Mouse (Mus musculus): ENCODE measurements around the gene Sept5.
A peak's percentile ranks its signal among the peaks of the same experiment; 100 is the strongest.

Sept5 gene

DNA sequence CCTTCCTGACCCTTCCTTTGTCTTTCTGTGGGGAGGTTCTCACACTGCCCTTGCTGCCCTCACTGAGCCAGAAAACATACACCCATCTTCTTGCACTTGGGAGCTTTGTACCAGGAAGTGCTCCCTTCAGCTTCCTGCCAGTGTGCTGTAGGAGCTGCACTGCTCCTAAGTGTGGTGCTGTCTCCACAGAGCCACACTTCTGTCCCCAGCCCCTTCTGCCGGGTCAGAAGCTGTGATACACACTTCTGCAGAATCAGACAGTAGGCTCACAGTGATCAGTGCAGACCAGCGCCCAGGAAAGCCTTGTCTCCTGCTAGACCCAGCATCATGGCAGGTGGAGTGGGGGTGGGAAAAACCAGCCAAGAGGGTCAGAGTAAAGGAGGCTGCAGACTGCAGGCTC is 3.1 kb upstream of the Sept5 start:
- DNase-seq (ENCODE audit: low spot score in 2 of 2), result no peak

GRCm38 (mm10) chr16:18632059-18632458 is 2.3 kb upstream of the Sept5 start:
- peak in 1 of 2 experiments; percentile 62 for DNase-seq (ENCODE audit: low spot score in 2 of 2)

GRCm38 (mm10) chr16:18631141-18631540 is 1.4 kb upstream of the Sept5 start:
- DNase-seq (ENCODE audit: low spot score in 2 of 2), result no peak

GRCm38 (mm10) chr16:18630291-18630690 is 537 bp upstream of the Sept5 start:
- DNase-seq (ENCODE audit: low spot score in 2 of 2), result no peak

DNA sequence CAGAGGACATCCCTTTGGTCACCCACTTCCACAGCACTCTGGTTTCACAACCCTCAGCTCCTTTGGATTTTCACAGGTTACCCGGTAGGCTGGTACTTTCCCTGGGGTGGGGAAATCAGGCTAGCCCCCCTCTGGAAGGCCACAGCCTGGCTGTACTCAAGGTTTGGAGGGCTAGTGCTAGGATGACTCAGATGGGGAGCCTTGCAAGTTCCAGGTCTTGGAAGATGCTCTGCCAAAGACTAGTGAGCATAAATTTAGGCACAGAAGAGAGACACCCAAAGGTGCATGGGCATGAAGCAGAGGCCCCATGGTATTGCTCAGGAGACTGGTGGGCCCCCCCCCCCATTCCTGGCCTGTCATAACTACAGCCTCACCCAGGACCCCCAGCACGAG is 810 bp downstream of the Sept5 start:
- no peak for DNase-seq (ENCODE audit: low spot score in 2 of 2)

- peak in 1 of 2 experiments; percentile 39 for DNase-seq (ENCODE audit: low spot score in 2 of 2)
Observed at GRCm38 (mm10) chr16:18628206-18628947, 1.4 kb downstream of the Sept5 start.

GRCm38 (mm10) chr16:18627163-18627562 is 2.6 kb downstream of the Sept5 start:
- no peak for DNase-seq (ENCODE audit: low spot score in 2 of 2)

GRCm38 (mm10) chr16:18626376-18626878 is 3.3 kb downstream of the Sept5 start, which contains the start of gene Gm49601:
Gene Gm49601, minus strand, starts transcription at chr16:18626427.
- peak; percentile 80 to 91 for DNase-seq (ENCODE audit: low spot score in 2 of 2)

DNA sequence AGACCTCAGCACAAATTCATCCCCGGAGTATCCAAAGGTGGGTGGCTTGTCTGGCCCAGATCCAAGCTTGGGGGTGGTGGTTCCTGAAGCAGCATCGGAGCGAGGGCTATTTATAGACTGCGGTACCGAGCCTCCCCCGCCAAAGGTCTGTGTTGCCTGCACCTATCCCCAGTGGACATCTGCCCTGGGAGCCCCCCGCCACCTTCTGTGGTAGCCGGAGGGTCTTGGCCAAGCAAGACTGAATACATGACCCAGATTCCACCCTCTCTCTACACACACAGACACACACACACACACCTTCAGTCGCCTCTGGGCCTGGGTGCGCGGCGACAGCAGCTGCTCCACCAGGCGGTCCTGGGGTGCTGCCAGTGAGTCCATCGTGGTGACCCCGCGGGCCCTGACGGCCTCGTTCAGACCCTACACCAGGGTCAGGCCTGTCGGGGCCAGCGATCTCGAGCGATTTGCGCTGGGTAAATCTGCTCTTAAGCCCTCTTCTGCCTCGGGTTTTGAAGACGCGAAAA is 3.9 kb downstream of the Sept5 start:
- peak; percentile 84 to 87 for DNase-seq (ENCODE audit: low spot score in 2 of 2)

DNA sequence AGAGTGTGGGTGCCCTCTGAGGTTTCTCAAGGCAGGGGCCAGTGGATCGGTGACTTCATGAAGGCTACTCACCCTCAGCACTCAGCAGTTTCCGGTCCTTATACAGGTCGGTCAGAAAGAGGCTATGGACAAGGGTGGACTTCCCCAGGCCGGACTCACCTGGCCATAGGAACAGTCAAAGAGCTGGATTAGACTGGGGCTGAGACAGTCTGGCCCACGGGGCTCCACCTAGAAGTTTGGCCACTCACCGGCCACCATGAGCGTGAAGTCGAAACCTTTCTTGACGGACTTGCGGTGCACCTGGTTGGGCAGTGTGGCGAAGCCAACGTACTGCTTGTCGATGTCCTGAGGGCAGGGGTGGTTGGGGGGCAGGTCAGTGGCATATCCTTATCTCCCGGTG is 4.7 kb downstream of the Sept5 start:
- peak; percentile 22 to 34 for DNase-seq (ENCODE audit: low spot score in 2 of 2)

- no peak for DNase-seq (ENCODE audit: low spot score in 2 of 2)
Observed at GRCm38 (mm10) chr16:18624641-18625040, 5.1 kb downstream of the Sept5 start.

DNA sequence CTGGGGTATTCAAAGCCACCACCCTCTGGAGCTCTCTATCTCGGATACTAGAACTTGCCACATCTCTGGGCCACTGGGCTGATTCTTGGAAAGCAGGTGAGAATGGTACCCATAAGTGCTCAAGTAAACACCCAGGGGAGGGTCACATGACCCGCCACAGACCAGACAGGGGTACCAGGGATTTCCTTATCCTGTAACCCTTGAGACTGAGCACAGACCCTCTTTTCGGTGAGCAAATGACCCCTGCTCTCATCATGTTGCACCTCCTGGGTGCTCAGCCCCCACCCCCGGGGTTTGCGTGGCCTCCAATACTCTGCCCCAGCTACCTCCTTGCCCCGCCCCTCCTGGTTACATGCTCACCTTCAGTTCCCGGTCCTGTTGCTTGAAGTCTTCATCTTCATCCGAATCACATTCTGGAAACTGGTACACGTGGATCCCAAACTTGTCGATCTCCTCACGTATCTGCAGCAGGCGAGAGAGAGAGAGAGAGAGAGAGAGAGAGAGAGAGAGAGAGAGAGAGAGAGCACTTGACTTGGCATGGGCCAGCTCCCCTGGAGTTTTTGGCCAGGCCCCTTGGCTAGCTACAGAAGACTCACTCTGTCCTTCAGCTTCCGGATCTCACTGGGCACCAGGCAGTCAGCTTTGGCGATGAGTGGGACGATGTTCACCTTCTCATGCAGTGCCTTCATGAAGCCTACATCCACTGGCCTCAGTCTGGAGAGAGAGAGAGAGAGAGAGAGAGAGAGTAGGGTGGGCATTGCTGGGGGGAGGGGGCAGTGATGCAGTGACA is 5.8 kb downstream of the Sept5 start:
- no peak for DNase-seq (ENCODE audit: low spot score in 2 of 2)

GRCm38 (mm10) chr16:18622916-18623750 is 6.6 kb downstream of the Sept5 start:
- peak; percentile 42 to 43 for DNase-seq (ENCODE audit: low spot score in 2 of 2)

DNA sequence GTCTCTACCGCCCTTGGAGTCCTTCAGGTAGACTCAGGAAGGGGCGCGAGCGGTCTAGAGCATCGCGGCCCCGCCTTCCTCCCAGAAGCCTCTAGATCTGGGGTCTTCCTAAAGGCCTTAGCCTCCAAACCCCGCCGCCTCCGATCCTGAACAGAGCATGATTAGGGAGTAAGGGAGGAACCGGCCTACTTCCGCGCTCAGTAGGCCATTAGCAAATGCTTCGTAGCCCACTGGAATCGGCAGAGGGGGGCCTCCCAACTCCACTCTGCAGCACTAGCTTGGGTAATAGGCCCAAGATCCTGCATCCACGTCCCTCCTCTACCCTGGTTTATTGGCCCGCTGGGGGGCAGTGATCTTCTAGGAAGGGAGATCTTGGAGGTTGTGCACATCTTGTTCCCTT is 7.7 kb downstream of the Sept5 start, which contains the start of gene Gp1bb:
TSS of gene Gp1bb (minus strand) at position 385 of the 400 bp plus-strand sequence.
- no peak for DNase-seq (ENCODE audit: low spot score in 2 of 2)

GRCm38 (mm10) chr16:18621362-18622001 is 8.3 kb downstream of the Sept5 start:
- DNase-seq (ENCODE audit: low spot score in 2 of 2), result peak; percentile 51 to 59

- DNase-seq (ENCODE audit: low spot score in 2 of 2), result peak; percentile 33 to 63
Observed at GRCm38 (mm10) chr16:18620601-18621361, 9.0 kb downstream of the Sept5 start.

DNA sequence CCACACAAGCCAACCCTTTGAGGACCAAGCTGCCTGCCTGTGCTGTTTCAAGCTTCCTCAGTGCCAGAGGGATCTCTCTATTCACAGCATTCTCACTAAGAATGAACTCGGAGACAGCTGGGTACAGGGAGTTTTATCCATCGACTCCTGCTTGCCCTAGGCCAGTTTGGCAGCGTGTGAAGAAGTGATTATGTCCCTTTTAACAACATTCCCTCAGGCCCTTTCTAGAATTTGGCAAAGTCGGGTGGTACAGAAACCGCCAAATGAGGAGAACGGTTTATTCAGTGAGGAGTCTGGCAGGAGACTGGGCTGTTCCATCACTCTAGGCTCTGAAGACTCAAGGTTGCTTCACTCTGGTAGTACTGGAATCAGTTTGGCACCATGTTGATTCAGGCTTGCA is 9.6 kb downstream of the Sept5 start:
- DNase-seq (ENCODE audit: low spot score in 2 of 2), result no peak

DNA sequence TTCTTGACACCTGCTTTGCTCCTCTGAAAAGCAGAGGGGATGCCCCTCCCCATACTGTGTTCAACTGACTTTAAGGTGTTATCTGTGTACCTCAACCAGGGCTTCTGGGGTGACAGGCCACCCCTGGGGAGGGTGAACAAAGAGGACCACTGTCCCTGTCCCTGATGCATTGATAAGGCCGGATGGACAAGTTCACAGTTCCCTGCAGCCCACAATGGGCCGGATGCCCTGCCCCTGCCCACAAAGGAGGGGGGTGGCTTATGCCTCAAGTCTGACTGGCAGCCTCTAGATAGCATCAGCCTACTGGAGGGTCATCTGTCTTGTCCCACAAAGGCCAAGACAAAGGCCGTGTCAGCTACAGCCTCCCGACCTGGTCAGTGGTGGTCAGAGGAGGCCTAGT is 10.6 kb downstream of the Sept5 start:
- no peak for DNase-seq (ENCODE audit: low spot score in 2 of 2)

DNA sequence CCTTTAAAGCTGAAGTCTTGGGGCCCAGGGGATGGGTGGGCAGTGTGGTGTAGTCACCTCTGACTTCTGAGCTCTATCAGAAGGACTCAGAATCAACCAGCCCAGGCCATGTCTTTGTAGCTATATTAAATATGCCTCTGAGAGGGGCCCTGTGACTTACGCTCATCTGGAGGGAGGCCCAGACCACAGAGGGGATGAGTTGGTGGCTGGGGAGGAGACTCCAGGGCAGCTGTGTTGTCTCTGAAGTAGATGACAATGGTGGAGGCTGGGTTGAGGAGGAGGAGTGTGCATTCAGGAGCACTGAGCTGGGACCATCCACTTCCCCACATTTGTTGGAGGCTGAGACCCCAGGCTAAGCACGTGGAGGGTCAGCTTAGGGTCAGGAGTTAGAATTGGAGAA is 11.5 kb downstream of the Sept5 start:
- DNase-seq (ENCODE audit: low spot score in 2 of 2), result no peak

- peak; percentile 94 to 96 for DNase-seq (ENCODE audit: low spot score in 2 of 2)
Observed at GRCm38 (mm10) chr16:18617370-18618065, 12.2 kb downstream of the Sept5 start.

Measured in right cerebral cortex, adult 2 months (tissue).